Mouse (Mus musculus): Measurements from ENCODE around the gene Bricd5.
A peak's percentile ranks its signal among the peaks of the same experiment; 100 is the strongest.

Gene Bricd5

GRCm38 (mm10) chr17:24473612-24474275, at the start of gene Bricd5:
Gene Bricd5 (plus strand): TSS chr17:24473884.
- no peak for TF ChIP-seq GATA4 (IDR thresholded peaks at IDR 0.05; ENCODE audit: insufficient replicate concordance, low read length)

- TF ChIP-seq GATA4 (IDR thresholded peaks at IDR 0.05; ENCODE audit: insufficient replicate concordance, low read length), result no peak
These were observed 49.2 kb upstream of the Bricd5 start for GRCm38 (mm10) chr17:24424489-24424888.

GRCm38 (mm10) chr17:24425905-24426304, 47.8 kb upstream of the Bricd5 start:
- TF ChIP-seq GATA4 (IDR thresholded peaks at IDR 0.05; ENCODE audit: insufficient replicate concordance, low read length), result no peak

- peak; percentile 18; the same call in 1 of the 2 replicates for TF ChIP-seq GATA4 (IDR thresholded peaks at IDR 0.05; ENCODE audit: insufficient replicate concordance, low read length)
These were observed 47.1 kb upstream of the Bricd5 start, which contains the start of gene Eci1 for GRCm38 (mm10) chr17:24426471-24427169. Gene Eci1 (plus strand): TSS chr17:24426641.

- no peak for TF ChIP-seq GATA4 (IDR thresholded peaks at IDR 0.05; ENCODE audit: insufficient replicate concordance, low read length)
These were observed 46.5 kb upstream of the Bricd5 start for GRCm38 (mm10) chr17:24427170-24427557.

GRCm38 (mm10) chr17:24429201-24429983, 44.3 kb upstream of the Bricd5 start:
- TF ChIP-seq GATA4 (IDR thresholded peaks at IDR 0.05; ENCODE audit: insufficient replicate concordance, low read length), result no peak; the same call in 1 of the 2 replicates

GRCm38 (mm10) chr17:24437016-24437415, 36.7 kb upstream of the Bricd5 start:
- TF ChIP-seq GATA4 (IDR thresholded peaks at IDR 0.05; ENCODE audit: insufficient replicate concordance, low read length), result no peak

- TF ChIP-seq GATA4 (IDR thresholded peaks at IDR 0.05; ENCODE audit: insufficient replicate concordance, low read length), result no peak
These were observed 33.3 kb upstream of the Bricd5 start for GRCm38 (mm10) chr17:24440377-24440776.

- TF ChIP-seq GATA4 (IDR thresholded peaks at IDR 0.05; ENCODE audit: insufficient replicate concordance, low read length), result no peak
These were observed 32.5 kb upstream of the Bricd5 start for GRCm38 (mm10) chr17:24441148-24441547.

- no peak for TF ChIP-seq GATA4 (IDR thresholded peaks at IDR 0.05; ENCODE audit: insufficient replicate concordance, low read length)
These were observed 31.6 kb upstream of the Bricd5 start for GRCm38 (mm10) chr17:24442107-24442506.

GRCm38 (mm10) chr17:24442632-24443155, 31.0 kb upstream of the Bricd5 start, which contains the start of gene Dnase1l2:
Gene Dnase1l2 (minus strand): TSS chr17:24443105.
- no peak for TF ChIP-seq GATA4 (IDR thresholded peaks at IDR 0.05; ENCODE audit: insufficient replicate concordance, low read length)

GRCm38 (mm10) chr17:24443409-24443808, 30.3 kb upstream of the Bricd5 start:
- no peak for TF ChIP-seq GATA4 (IDR thresholded peaks at IDR 0.05; ENCODE audit: insufficient replicate concordance, low read length)

GRCm38 (mm10) chr17:24446590-24446989, 27.1 kb upstream of the Bricd5 start:
- no peak for TF ChIP-seq GATA4 (IDR thresholded peaks at IDR 0.05; ENCODE audit: insufficient replicate concordance, low read length)

- TF ChIP-seq GATA4 (IDR thresholded peaks at IDR 0.05; ENCODE audit: insufficient replicate concordance, low read length), result no peak
These were observed 24.2 kb upstream of the Bricd5 start for GRCm38 (mm10) chr17:24449507-24449906.

- no peak for TF ChIP-seq GATA4 (IDR thresholded peaks at IDR 0.05; ENCODE audit: insufficient replicate concordance, low read length)
These were observed 22.5 kb upstream of the Bricd5 start for GRCm38 (mm10) chr17:24451220-24451619.

Data from liver, adult (tissue).